Mouse (Mus musculus) MEL (cell line): ENCODE data around the gene Six1. TPM values are rescaled to one million over a fixed set of nuclear protein-coding genes. Genes with fewer than 3 reads are reported as not detected.

Experiments
- DNase-seq: peaks from one replicate; pipeline ENCODE4 v3.0.0; 2011; ENCODE audit warnings: low read depth, low spot score
- H3K27ac ChIP-seq: 2 replicates; pipeline ENCODE4 v1.5.1; 2012; ENCODE audit warnings: low read depth, mild to moderate bottlenecking, control low read depth, low read length, moderate library complexity; ENCODE audit not compliant: control insufficient read depth
- H3K27me3 ChIP-seq, 2 experiments: fragments of 150-350 bp in 1 of 2; sonication (generic) in 1 of 2; 2 replicates each; pipeline ENCODE4 v1.6.1; 2012; ENCODE audit warnings: low read length in 2 of 2, mild to moderate bottlenecking in 2 of 2, improper control_type of control experiment in 1 of 2, moderate library complexity in 1 of 2; ENCODE audit not compliant: insufficient read depth in 2 of 2, control insufficient read depth in 1 of 2
- H3K36me3 ChIP-seq, 2 experiments: 2 replicates each; pipeline ENCODE4 v1.6.1; 2012 to 2014; ENCODE audit warnings: low read length in 2 of 2, improper control_type of control experiment in 1 of 2, inconsistent platforms in 1 of 2, mild to moderate bottlenecking in 1 of 2; ENCODE audit not compliant: insufficient read depth in 2 of 2, control insufficient read depth in 1 of 2
- H3K4me1 ChIP-seq, 2 experiments: fragments of 150-350 bp in 1 of 2; sonication (generic) in 1 of 2; 2 replicates each; pipeline ENCODE4 v1.6.1; 2012; ENCODE audit warnings: low read length in 2 of 2, improper control_type of control experiment in 1 of 2, mild to moderate bottlenecking in 1 of 2; ENCODE audit not compliant: insufficient read depth in 2 of 2, control insufficient read depth in 1 of 2
- H3K4me3 ChIP-seq, 2 experiments: fragments of 150-350 bp in 1 of 2; sonication (generic) in 1 of 2; 2 replicates each; pipeline ENCODE4 v1.5.1; 2012; ENCODE audit warnings: low read depth in 2 of 2, low read length in 2 of 2, mild to moderate bottlenecking in 2 of 2, moderate library complexity in 2 of 2, control low read depth in 1 of 2, improper control_type of control experiment in 1 of 2; ENCODE audit not compliant: control insufficient read depth in 1 of 2, insufficient read depth in 1 of 2
- H3K79me2 ChIP-seq: 2 replicates; pipeline ENCODE4 v1.6.1; 2012; ENCODE audit warnings: mild to moderate bottlenecking, low read length, moderate library complexity; ENCODE audit not compliant: control insufficient read depth, poor library complexity, insufficient read depth
- H3K9ac ChIP-seq: 2 replicates; pipeline ENCODE4 v1.6.1; 2012; ENCODE audit warnings: low read depth, mild to moderate bottlenecking, control low read depth, low read length, moderate library complexity; ENCODE audit not compliant: control insufficient read depth, poor library complexity, severe bottlenecking
- H3K9me3 ChIP-seq: fragments of 150-350 bp; sonication (generic); replicated peaks from 2 replicates; pipeline ENCODE4 v1.6.1; 2012; ENCODE audit warnings: mild to moderate bottlenecking, low read length, improper control_type of control experiment, moderate library complexity; ENCODE audit not compliant: insufficient read depth
- CTCF ChIP-seq, 3 experiments: IDR thresholded peaks in 2 of 3; conservative IDR thresholded peaks in 1 of 3; 2 replicates each; pipeline ENCODE4 v1.5.1; 2011 to 2012; ENCODE audit warnings: low read length in 3 of 3, low read depth in 2 of 3, mild to moderate bottlenecking in 2 of 3, improper control_type of control experiment in 1 of 3, inconsistent platforms in 1 of 3, mixed read lengths in 1 of 3, moderate library complexity in 1 of 3; ENCODE audit not compliant: control insufficient read depth in 1 of 3, insufficient read depth in 1 of 3, poor library complexity in 1 of 3, severe bottlenecking in 1 of 3
- ELF1 ChIP-seq: IDR thresholded peaks from 2 replicates; pipeline ENCODE4 v1.6.1; 2014; ENCODE audit warnings: low read depth, mild to moderate bottlenecking, inconsistent platforms, low read length, improper control_type of control experiment, moderate library complexity
- ETS1 ChIP-seq: IDR thresholded peaks from 2 replicates; pipeline ENCODE4 v1.6.1; 2012; ENCODE audit warnings: low read depth, mild to moderate bottlenecking, inconsistent platforms, low read length, improper control_type of control experiment, moderate library complexity
- GABPA ChIP-seq: IDR thresholded peaks from 2 replicates; pipeline ENCODE4 v1.6.1; 2012; ENCODE audit warnings: low read depth, mild to moderate bottlenecking, inconsistent platforms, low read length, improper control_type of control experiment, moderate library complexity
- KAT2A ChIP-seq: conservative IDR thresholded peaks from 2 replicates; pipeline ENCODE4 v1.6.1; 2012; ENCODE audit warnings: low read depth, low read length, improper control_type of control experiment, inconsistent platforms
- MAFK ChIP-seq: IDR thresholded peaks from 2 replicates; pipeline ENCODE4 v1.6.1; 2011; ENCODE audit warnings: low read depth, mild to moderate bottlenecking, low read length, improper control_type of control experiment, borderline replicate concordance
- MXI1 ChIP-seq: IDR thresholded peaks from 2 replicates; pipeline ENCODE4 v1.6.1; 2011; ENCODE audit warnings: mild to moderate bottlenecking, low read depth, low read length, improper control_type of control experiment
- MYC ChIP-seq: IDR thresholded peaks from 2 replicates; pipeline ENCODE4 v1.6.1; 2011; ENCODE audit warnings: low read depth, mild to moderate bottlenecking, low read length, improper control_type of control experiment, moderate library complexity
- NELFE ChIP-seq: IDR thresholded peaks from 2 replicates; pipeline ENCODE4 v1.6.1; 2011; ENCODE audit warnings: low read depth, low read length, improper control_type of control experiment
- POLR2AphosphoS2 ChIP-seq: IDR thresholded peaks from 2 replicates; pipeline ENCODE4 v1.6.1; 2011; ENCODE audit warnings: low read length, improper control_type of control experiment
- POLR2AphosphoS5 ChIP-seq: IDR thresholded peaks from 2 replicates; pipeline ENCODE4 v1.6.1; 2012; ENCODE audit warnings: low read depth, borderline replicate concordance, mild to moderate bottlenecking, inconsistent platforms, low read length, moderate library complexity, mixed read lengths
- SMC3 ChIP-seq: IDR thresholded peaks from 2 replicates; pipeline ENCODE4 v1.6.1; 2011; ENCODE audit warnings: low read depth, low read length, improper control_type of control experiment
- TAL1 ChIP-seq: IDR thresholded peaks from 2 replicates; pipeline ENCODE4 v1.6.1; 2012; ENCODE audit warnings: mild to moderate bottlenecking, inconsistent platforms, low read length, moderate library complexity, mixed read lengths
- TBP ChIP-seq: IDR thresholded peaks from 2 replicates; pipeline ENCODE4 v1.8.0; 2011; ENCODE audit warnings: low read depth, low read length, improper control_type of control experiment
- UBTF ChIP-seq: IDR thresholded peaks from 2 replicates; pipeline ENCODE4 v1.6.1; 2012; ENCODE audit warnings: low read depth, mild to moderate bottlenecking, inconsistent platforms, low read length, improper control_type of control experiment, moderate library complexity, borderline replicate concordance; ENCODE audit not compliant: insufficient read depth
- USF2 ChIP-seq, 2 experiments: IDR thresholded peaks; 2 replicates each; pipeline ENCODE4 v1.6.1; 2011 to 2012; ENCODE audit warnings: improper control_type of control experiment in 2 of 2, low read length in 2 of 2, borderline replicate concordance in 1 of 2, inconsistent platforms in 1 of 2, low read depth in 1 of 2, mild to moderate bottlenecking in 1 of 2; ENCODE audit not compliant: insufficient read depth in 1 of 2
- ZNF384 ChIP-seq: IDR thresholded peaks from 2 replicates; pipeline ENCODE4 v1.6.1; 2012; ENCODE audit warnings: low read depth, mild to moderate bottlenecking, inconsistent platforms, low read length, improper control_type of control experiment
- polyA plus RNA-seq, 2 experiments: library from polyadenylated mRNA; stranded (reverse) in 1 of 2; unstranded in 1 of 2; fragments of >175 nt in 1 of 2; fragments of >200 nt in 1 of 2; gene quantifications; 2 replicates each; pipeline versions ENCODE4 v1.2.1 to v1.2.4; 2012; ENCODE audit warnings: low replicate concordance in 2 of 2, low read depth in 1 of 2; ENCODE audit not compliant: insufficient read length in 2 of 2, insufficient read depth in 1 of 2, missing spikeins in 1 of 2
- total RNA-seq: library from RNA; depleted of rRNA; stranded (reverse); fragments of 300-350 nt; gene quantifications from 2 replicates; pipeline ENCODE4 v1.2.3, GENCODE M21; 2012

The Six1 gene
- total and polyA plus RNA-seq, 3 experiments, result not detected

GRCm38 (mm10) chr12:73038992-73039938 is 14.4 kb downstream of the Six1 start:
- no peaks in the 10 kb centered on the region for H3K4me1 ChIP-seq
- no peaks in the 10 kb centered on the region for H3K79me2 ChIP-seq
- no peak overlapping the region for H3K4me3 ChIP-seq
- H3K36me3 ChIP-seq, result no peaks in the 10 kb centered on the region
- H3K27ac ChIP-seq, result no peak overlapping the region
- no peaks in the 10 kb centered on the region for H3K9me3 ChIP-seq
- H3K27me3 ChIP-seq, result peaks cover 0 to 2% of the 10 kb centered on the region in 2 experiments; a peak in 2 of 4 replicates
- TF ChIP-seq USF2 (IDR thresholded peaks at IDR 0.05; ENCODE audit: borderline replicate concordance in 1 of 2, insufficient read depth in 1 of 2, low read depth in 1 of 2, low read length in 2 of 2), result no peak
- DNase-seq, result no peak
- H3K9ac ChIP-seq, result no peak overlapping the region

- H3K4me1 ChIP-seq, result no peaks in the 10 kb centered on the region
- no peak overlapping the region for H3K9ac ChIP-seq
- H3K79me2 ChIP-seq, result no peaks in the 10 kb centered on the region
- no peaks in the 10 kb centered on the region for H3K36me3 ChIP-seq
- no peak for TF ChIP-seq MAFK
- TF ChIP-seq KAT2A, result no peak
- TF ChIP-seq MXI1, result no peak
- peaks cover 0 to 2% of the 10 kb centered on the region in 2 experiments; a peak in 2 of 4 replicates for H3K27me3 ChIP-seq
- no peak overlapping the region for H3K27ac ChIP-seq
- no peaks in the 10 kb centered on the region for H3K9me3 ChIP-seq
- no peak for DNase-seq
- no peak overlapping the region for H3K4me3 ChIP-seq
Measured at GRCm38 (mm10) chr12:73038441-73038991, 15.2 kb downstream of the Six1 start.

- H3K9ac ChIP-seq, result no peak overlapping the region
- no peaks in the 10 kb centered on the region for H3K9me3 ChIP-seq
- no peak for TF ChIP-seq POLR2AphosphoS2
- no peak for TF ChIP-seq MAFK
- TF ChIP-seq SMC3, result no peak
- TF ChIP-seq USF2 (IDR thresholded peaks at IDR 0.05; ENCODE audit: borderline replicate concordance in 1 of 2, insufficient read depth in 1 of 2, low read depth in 1 of 2, low read length in 2 of 2), result no peak
- no peak for TF ChIP-seq MYC
- TF ChIP-seq GABPA, result no peak
- TF ChIP-seq ETS1, result no peak
- no peak for TF ChIP-seq NELFE
- no peak for TF ChIP-seq TBP
- no peak for TF ChIP-seq ELF1
- TF ChIP-seq TAL1, result no peak
- TF ChIP-seq ZNF384, result no peak
- TF ChIP-seq KAT2A, result no peak
- TF ChIP-seq UBTF, result no peak
- no peak for TF ChIP-seq POLR2AphosphoS5
- TF ChIP-seq CTCF (IDR thresholded peaks at IDR 0.05 in 2 of 3, conservative IDR thresholded peaks at IDR 0.05 in 1 of 3; ENCODE audit: control insufficient read depth in 1 of 3, insufficient read depth in 1 of 3, low read depth in 2 of 3, low read length in 3 of 3, poor library complexity in 1 of 3, severe bottlenecking in 1 of 3), result no peak
- H3K27me3 ChIP-seq, result peaks cover 0 to 2% of the 10 kb centered on the region in 2 experiments; a peak in 2 of 4 replicates
- H3K79me2 ChIP-seq, result no peaks in the 10 kb centered on the region
- no peaks in the 10 kb centered on the region for H3K36me3 ChIP-seq
- no peak overlapping the region for H3K27ac ChIP-seq
- no peak for DNase-seq
- H3K4me1 ChIP-seq, result no peaks in the 10 kb centered on the region
- no peak overlapping the region for H3K4me3 ChIP-seq
Measured at GRCm38 (mm10) chr12:73037385-73038160, 16.1 kb downstream of the Six1 start.
